Mouse (Mus musculus) kidney, postnatal 0 days (tissue): ENCODE data around the gene Atp1a4. TPM values are rescaled to one million over a fixed set of nuclear protein-coding genes. Genes with fewer than 3 reads are reported as not detected.

Experiments used
- ATAC-seq: fragments of 200-750 bp; cut with Nextera tagmentation; replicated peaks from 2 replicates; pipeline ENCODE4 v1.8.0; 2017; ENCODE audit warnings: low read depth, moderate number of reproducible peaks, moderate TSS enrichment, moderate library complexity; ENCODE audit not compliant: low FRiP score
- DNase-seq: peaks from one replicate; pipeline ENCODE4 v3.0.0-alpha.2; 2016; ENCODE audit warnings: low spot score
- H3K27ac ChIP-seq: fragments of 300-500 bp; sonication (generic); 2 replicates; pipeline ENCODE4 v1.5.1; 2014; ENCODE audit warnings: mild to moderate bottlenecking
- H3K27me3 ChIP-seq: fragments of 300-500 bp; sonication (generic); 2 replicates; pipeline ENCODE4 v1.6.1; 2014; ENCODE audit warnings: low read length, mixed read lengths; ENCODE audit not compliant: insufficient read depth
- H3K36me3 ChIP-seq: fragments of 300-500 bp; sonication (generic); 2 replicates; pipeline ENCODE4 v1.6.1; 2014; ENCODE audit warnings: low read length, mixed read lengths; ENCODE audit not compliant: insufficient read depth
- H3K4me1 ChIP-seq: fragments of 300-500 bp; sonication (generic); replicated peaks from 2 replicates; pipeline ENCODE4 v1.6.1; 2014; ENCODE audit warnings: antibody characterized with exemption, low read length, mixed read lengths; ENCODE audit not compliant: insufficient read depth
- H3K4me2 ChIP-seq: fragments of 300-500 bp; sonication (generic); 2 replicates; pipeline ENCODE4 v1.6.1; 2014; ENCODE audit warnings: mild to moderate bottlenecking, low read length, moderate library complexity, mixed read lengths
- H3K4me3 ChIP-seq: fragments of 300-500 bp; sonication (generic); replicated peaks from 2 replicates; pipeline ENCODE4 v1.5.1; 2014; ENCODE audit warnings: low read depth, low read length
- H3K9ac ChIP-seq: fragments of 300-500 bp; sonication (generic); 2 replicates; pipeline ENCODE4 v1.6.1; 2014; ENCODE audit warnings: low read depth, low read length
- H3K9me3 ChIP-seq: fragments of 300-500 bp; sonication (generic); replicated peaks from 2 replicates; pipeline ENCODE4 v1.6.1; 2016; ENCODE audit warnings: low read length, inconsistent platforms, mixed read lengths
- CTCF ChIP-seq: IDR thresholded peaks from 2 replicates; pipeline ENCODE4 v1.5.1; 2016; ENCODE audit warnings: antibody characterized with exemption, low read depth, mild to moderate bottlenecking, moderate library complexity
- WGBS: fragments of 180-500 bp; shearing (Covaris S2); extraction: QIAGEN DNeasy Blood & Tissue Kit; methylation state at CpG from one replicate; pipeline ENCODE4 v1.1.7; 2014; 5-methylcytosine and 5-hydroxymethylcytosine counted together
- polyA plus RNA-seq: library from polyadenylated mRNA; unstranded; fragments of >200 nt; fragmentation: Nextera tagmentation; extraction: Ambion mirVana; gene quantifications from 2 replicates; pipeline ENCODE4 v1.2.1, GENCODE M21; 2015

The Atp1a4 gene
- polyA plus RNA-seq, 1 experiment from 2014 or later, result not detected

- WGBS, result 29% methylated on average over 2 of the region's 2 CpGs
- Histone ChIP-seq H3K27ac (peak overlapping the region; percentile 79), H3K9ac (0 out of 2 replicates have a peak overlapping the region, but pooled peaks have one; percentile 5), H3K4me1 (peaks cover 53% of the 10 kb centered on the region), H3K4me2 (0 out of 2 replicates have a peak overlapping the region, but pooled peaks have one; percentile 9), H3K4me3 (no peak overlapping the region), H3K9me3 (no peaks in the 10 kb centered on the region), H3K27me3 (no peaks in the 10 kb centered on the region), H3K36me3 (peaks cover 20% of the 10 kb centered on the region; the same call in 1 of the 2 replicates)
- DNase-seq (peak; percentile 46), ATAC-seq (peak; percentile 5; the same call in 1 of the 2 replicates)
- no peak for TF ChIP-seq CTCF
Measured at GRCm38 (mm10) chr1:172202894-172203522, 55.2 kb downstream of the Atp1a4 start.

- H3K4me2 ChIP-seq, result peak overlapping the region; percentile 13; the same call in 1 of the 2 replicates
- DNase-seq (no peak), ATAC-seq (no peak)
- no peaks in the 10 kb centered on the region for H3K9me3 ChIP-seq
- peak overlapping the region; percentile 79 for H3K27ac ChIP-seq
- H3K4me1 ChIP-seq, result peaks cover 50% of the 10 kb centered on the region
- WGBS, result 29% methylated on average over 14 of the region's 14 CpGs
- H3K4me3 ChIP-seq, result no peak overlapping the region
- H3K9ac ChIP-seq, result no peak overlapping the region
- no peaks in the 10 kb centered on the region for H3K27me3 ChIP-seq
- TF ChIP-seq CTCF, result no peak
- H3K36me3 ChIP-seq, result peaks cover 28% of the 10 kb centered on the region
Measured at GRCm38 (mm10) chr1:172201967-172202880, 56.0 kb downstream of the Atp1a4 start.

- Histone ChIP-seq H3K9me3 (no peaks in the 10 kb centered on the region), H3K9ac (no peak overlapping the region), H3K36me3 (peaks cover 41% of the 10 kb centered on the region), H3K4me2 (no peak overlapping the region), H3K27me3 (no peaks in the 10 kb centered on the region), H3K4me1 (peaks cover 46% of the 10 kb centered on the region), H3K27ac (no peak overlapping the region), H3K4me3 (no peak overlapping the region)
- ATAC-seq (no peak), DNase-seq (no peak)
- no peak for TF ChIP-seq CTCF
- 61% methylated on average over 7 of the region's 7 CpGs for WGBS
Measured at GRCm38 (mm10) chr1:172200871-172201447, 57.3 kb downstream of the Atp1a4 start.

GRCm38 (mm10) chr1:172200161-172200560 is 58.1 kb downstream of the Atp1a4 start:
- Histone ChIP-seq H3K27ac (no peak overlapping the region), H3K4me3 (no peak overlapping the region), H3K36me3 (peaks cover 48% of the 10 kb centered on the region), H3K27me3 (no peaks in the 10 kb centered on the region), H3K9ac (no peak overlapping the region), H3K4me1 (peaks cover 39% of the 10 kb centered on the region), H3K4me2 (no peak overlapping the region), H3K9me3 (no peaks in the 10 kb centered on the region)
- 72% methylated on average over 5 of the region's 5 CpGs for WGBS
- no peak for TF ChIP-seq CTCF
- ATAC-seq, result no peak
- no peak for DNase-seq

- Histone ChIP-seq H3K27me3 (no peaks in the 10 kb centered on the region), H3K4me3 (no peak overlapping the region), H3K36me3 (peaks cover 58% of the 10 kb centered on the region), H3K4me1 (peaks cover 28% of the 10 kb centered on the region), H3K4me2 (no peak overlapping the region), H3K9me3 (no peaks in the 10 kb centered on the region), H3K27ac (no peak overlapping the region), H3K9ac (no peak overlapping the region)
- no peak for DNase-seq
- WGBS, result 84% methylated on average over 4 of the region's 4 CpGs
- no peak for ATAC-seq
- TF ChIP-seq CTCF, result no peak
Measured at GRCm38 (mm10) chr1:172198996-172199395, 59.2 kb downstream of the Atp1a4 start.

- WGBS, result 89% methylated on average over 8 of the region's 8 CpGs
- no peak for TF ChIP-seq CTCF
Measured at GRCm38 (mm10) chr1:172198316-172198715, 59.9 kb downstream of the Atp1a4 start.

More at GRCm38 (mm10) chr1:172198316-172198715, 59.9 kb downstream of the Atp1a4 start:
- Histone ChIP-seq H3K4me1 (peaks cover 22% of the 10 kb centered on the region), H3K9ac (no peak overlapping the region), H3K27me3 (no peaks in the 10 kb centered on the region), H3K4me2 (no peak overlapping the region), H3K4me3 (no peak overlapping the region), H3K9me3 (no peaks in the 10 kb centered on the region), H3K36me3 (peaks cover 64% of the 10 kb centered on the region), H3K27ac (no peak overlapping the region)
- DNase-seq (no peak), ATAC-seq (no peak)
